Mouse (Mus musculus) left cerebral cortex, adult 8-10 months (tissue): ENCODE measurements around the gene Greb1. TPM values are rescaled to one million over a fixed set of nuclear protein-coding genes. Genes with fewer than 3 reads are reported as not detected.
"Not testable (repeated sequence)": the region's sequence is repeated elsewhere in the genome, so short reads cannot be mapped to it uniquely, and the experiment has no call there.

Source experiments
- DNase-seq, 2 experiments: peaks; one replicate each; pipeline ENCODE4 v3.0.0; 2022; ENCODE audit warnings: low spot score in 2 of 2
- total RNA-seq, 4 experiments: library from RNA; stranded (reverse); gene quantifications; 2 replicates each; pipeline ENCODE4 v1.2.4; 2022

The Greb1 gene
- total RNA-seq, 4 experiments from 2014 or later: 0.63 to 1.5 (median 1.2) TPM

DNA sequence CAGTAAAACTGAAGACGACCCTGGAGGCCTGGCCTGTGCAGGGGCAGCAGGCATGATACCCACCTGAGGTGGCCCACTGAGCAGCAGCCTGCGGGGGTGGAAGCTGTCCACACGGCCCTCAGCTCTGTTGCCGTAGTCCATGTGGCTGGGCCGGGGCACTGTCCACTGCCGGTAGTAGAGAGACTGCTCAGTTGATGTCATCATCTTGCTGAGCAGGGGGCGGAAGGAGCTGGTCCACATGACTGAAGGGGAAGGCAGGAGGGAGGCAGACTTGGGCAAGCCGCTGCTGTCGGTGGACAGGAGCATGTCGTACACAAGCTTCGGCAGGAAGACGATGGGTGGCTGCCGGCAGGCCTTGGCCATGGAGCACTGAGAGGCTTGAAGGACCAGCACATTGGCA, 104.5 kb downstream of the Greb1 start:
- DNase-seq: no peak

DNA sequence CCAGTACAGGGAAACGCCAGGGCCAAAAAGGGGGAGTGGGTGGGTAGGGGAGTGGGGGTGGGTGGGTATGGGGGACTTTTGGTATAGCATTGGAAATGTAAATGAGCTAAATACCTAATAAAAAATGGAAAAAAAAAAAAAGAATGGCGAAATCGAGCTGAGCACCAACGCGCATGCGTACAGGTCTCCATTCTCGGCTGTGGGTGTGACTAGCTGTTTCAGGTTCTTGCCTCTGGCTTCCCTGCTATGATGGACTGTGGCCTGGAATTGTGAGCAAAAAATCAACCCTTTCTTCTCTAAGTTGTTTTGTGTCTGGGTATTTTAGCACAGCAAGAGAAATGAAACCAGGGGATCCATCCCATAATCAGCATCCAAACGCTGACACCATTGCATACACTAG, 105.4 kb downstream of the Greb1 start:
- DNase-seq: not testable (repeated sequence)

DNA sequence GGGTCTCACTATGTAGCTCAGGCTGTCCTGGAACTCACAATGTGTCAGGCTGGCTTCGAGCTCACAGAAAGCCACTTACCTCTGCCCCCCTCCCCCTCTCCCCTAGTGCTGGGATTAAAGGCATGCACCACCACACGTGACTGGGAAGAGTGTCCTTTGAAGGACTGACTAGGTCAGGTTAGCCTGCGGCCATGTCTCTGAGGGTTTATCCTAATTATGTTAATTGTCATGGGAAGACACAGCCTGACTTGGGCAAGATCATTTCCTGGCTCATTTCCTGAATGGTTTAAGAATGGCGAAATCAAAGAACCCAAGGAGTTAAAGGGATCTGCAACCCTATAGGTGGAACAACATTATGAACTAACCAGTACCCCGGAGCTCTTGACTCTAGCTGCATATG, 105.9 kb downstream of the Greb1 start:
- DNase-seq: no peak

DNA sequence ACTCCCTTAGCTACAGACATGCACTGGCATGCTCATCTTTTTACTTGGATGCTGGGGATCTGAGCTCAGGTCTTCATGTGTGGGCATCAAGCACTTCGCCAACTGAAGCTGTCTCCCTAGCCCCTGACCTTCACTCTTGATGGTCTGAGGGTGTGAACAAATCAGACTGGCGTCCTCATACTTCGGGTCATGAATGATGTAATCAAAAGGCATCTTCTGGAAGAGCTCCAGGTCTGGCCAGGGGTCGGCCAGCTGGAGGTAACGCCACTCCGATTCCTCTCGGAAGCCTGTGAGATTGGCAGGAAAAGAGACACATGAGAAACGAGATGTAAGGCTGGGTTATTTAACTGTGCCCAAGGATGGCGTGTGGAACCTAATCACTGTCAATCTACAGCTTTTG, 110.1 kb downstream of the Greb1 start:
- DNase-seq: no peak

DNA sequence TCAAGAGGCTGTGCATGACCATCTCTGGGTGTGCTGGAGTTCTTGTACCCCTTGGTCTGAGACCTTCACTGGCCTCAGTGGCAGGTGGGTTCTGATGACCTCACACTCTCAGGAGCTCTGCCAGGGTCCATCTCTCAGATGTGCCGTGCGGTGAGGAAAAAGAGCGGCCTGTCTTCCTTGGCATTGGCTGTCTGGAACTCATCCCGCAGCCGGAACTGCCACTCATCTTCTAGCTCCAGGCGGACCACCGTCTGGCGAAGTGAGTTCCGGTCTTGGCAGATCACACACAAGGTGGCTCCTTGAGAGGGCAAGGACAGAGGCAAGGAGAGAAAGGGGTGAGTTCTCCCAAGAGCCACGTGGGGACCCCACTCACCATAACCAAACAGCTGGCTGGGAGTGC, 128.4 kb downstream of the Greb1 start:
- DNase-seq: no peak

DNA sequence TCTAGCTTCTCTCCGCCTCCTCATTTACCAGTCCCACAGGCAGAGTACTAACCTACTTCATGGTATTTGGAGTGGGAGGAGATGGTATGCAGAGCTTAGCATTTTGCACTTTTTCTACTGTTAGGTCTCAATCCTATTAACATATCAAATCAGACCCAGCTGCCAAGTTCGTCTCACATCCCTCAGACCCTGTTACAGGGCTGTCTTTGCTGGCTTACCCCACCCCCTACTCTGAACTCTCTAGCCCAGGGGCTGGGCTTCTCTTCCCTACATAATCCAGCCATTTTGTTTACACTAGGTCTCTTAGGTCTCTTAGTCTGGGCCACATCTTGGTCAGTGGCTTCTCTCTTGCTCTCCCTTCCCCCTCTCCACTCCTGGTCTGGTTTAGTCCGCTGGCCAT, 131.5 kb downstream of the Greb1 start:
- DNase-seq: no peak

DNA sequence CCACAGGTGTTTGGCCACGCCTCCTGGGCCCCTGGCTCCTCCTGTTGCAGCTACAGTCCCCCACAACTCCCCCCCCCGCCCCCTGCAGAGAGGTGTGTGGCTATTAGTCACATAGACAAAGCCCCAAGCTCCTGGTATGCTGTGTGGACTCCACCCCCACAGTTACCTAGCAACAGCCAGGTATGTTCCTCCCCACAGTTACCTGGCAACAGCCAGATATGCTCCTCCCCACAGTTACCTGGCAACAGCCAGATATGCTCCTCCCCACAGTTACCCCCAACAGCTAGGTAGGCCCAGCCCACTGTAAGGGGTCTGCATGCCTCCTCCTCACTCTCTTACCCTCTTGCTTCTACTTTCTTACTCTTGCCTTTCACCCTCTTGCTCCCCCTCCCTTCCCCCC, 135.7 kb downstream of the Greb1 start:
- DNase-seq: no peak

DNA sequence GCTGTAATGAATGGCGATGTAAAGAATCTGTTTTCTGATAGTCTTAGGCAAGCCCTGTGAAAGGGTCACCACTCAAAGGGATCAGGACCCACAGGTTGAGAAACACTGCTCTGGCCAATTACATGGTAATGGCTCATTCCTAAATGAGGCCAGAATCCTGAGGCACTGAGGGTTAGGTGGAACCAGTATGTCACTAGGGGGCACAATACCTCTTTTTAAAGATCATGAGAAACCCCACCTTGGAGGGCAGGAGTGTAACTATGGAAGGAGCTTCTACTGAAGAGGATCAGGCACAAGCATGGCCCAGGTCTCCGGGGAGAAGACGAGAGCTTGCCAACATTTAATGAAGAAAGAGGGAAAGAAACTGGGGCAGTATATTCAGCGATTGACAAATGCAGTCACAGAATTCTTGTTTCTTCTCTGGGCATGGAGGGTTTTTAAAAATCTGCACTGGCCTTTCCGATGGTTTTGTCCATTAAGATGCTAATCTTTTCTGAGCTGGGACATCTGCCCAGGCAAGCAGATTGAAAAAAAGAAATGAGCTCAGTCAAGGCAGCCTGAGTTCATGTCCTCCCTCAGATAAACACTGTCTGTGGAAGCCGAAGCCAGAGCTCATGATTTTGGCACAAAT, 137.6 kb downstream of the Greb1 start:
- peak in 1 of 2 experiments; percentile 55 for DNase-seq

DNA sequence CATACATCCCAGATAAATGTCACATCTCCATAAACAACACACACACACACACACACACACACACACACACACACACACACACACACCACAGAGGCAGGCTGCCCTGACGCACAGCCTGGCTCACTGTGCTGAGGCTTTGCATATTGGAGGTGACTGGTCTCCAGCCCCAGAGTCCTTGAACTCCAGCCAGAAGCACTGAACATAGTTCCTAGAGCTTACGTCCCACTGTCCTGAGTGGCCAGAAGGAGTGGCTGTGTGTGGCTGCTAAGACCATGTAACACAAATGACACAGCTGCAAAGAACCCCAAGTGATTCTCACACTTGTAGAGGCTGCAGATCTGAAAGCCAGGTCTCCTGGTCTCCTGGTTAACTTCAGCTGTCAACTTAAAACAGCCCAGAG, 138.8 kb downstream of the Greb1 start:
- no peak for DNase-seq

DNA sequence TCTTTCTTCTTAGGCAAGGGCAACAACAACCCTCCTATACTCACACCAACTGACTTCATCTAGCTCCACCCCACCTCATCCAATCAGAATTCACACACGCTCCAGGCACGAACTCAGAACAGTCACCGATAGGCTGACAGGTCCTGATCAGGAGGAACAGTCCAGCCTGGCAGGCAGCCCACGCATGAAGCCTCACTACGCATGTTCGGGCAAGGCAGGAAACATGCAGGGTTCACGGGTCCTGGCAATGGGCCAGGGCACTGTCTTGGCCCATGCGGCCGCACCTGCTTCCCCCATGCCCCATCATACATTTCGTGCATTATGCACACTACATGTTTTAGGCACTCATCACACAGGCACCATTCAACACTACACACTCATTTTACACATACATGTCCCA, 139.2 kb downstream of the Greb1 start:
- no peak for DNase-seq

DNA sequence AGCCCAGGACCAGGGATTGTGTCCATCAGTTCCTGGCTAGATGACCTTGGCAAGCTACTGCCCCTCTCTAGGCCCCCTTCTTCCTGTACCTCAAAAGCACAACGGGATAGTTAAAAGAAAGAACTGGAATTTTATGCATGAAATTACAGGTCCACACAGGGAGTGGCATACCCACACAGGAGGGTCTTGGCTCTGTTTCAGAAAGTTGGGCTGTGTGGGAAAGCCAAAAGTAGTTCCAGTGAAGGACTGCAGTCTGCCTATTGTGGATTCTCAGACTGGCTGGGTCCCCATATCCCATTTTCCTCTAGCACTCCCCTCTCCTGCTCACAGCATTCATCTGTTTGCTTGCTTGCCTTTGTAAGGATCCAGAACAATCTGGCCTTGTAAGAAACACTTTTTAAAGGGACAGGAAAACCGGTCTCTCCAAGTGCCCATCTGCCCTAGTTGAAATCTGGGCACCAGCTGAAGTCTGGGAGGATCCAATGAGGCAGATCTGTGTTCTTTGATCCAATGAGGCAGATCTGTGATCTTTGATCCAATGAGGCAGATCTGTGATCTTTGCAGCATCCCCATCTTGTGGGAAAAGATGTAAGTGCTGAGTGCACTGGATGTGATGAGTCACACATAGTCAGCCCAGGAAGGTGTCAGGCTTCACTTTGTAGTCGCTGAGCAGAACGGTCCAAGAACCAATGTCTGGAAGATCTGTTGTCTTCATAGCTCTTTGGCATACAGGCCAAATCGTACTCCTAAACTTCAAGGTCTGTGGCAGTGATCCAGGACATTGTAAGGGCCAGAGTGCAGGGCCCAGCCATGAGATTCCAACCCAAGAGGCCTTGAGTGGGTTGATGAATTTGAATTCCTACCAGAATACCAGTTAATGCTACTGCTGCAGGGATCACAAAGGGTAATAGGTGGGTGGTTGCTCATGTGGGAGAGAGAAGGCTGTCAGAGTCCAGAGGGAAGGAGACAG, 143.5 kb downstream of the Greb1 start:
- peak in 1 of 2 experiments; percentile 49 for DNase-seq

DNA sequence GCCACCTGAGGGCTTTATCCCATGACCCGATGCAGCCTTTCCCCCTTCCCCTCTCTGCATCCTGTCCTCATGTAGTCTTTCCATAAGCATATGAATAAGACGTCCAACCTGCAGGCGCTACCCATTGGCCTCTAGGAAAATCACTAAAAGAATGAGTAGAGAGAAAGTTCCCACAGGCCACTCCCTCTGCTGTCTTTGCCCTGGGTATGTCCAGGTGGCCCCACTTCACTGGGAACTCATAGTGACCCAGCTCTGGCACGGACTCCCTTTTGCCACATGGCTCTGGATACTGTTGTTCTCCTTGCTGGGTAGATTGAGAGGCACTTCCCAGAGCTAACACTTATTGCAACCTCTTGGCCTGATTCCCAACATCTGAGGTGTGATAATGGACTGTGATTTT, 145.1 kb downstream of the Greb1 start:
- no peak for DNase-seq

DNA sequence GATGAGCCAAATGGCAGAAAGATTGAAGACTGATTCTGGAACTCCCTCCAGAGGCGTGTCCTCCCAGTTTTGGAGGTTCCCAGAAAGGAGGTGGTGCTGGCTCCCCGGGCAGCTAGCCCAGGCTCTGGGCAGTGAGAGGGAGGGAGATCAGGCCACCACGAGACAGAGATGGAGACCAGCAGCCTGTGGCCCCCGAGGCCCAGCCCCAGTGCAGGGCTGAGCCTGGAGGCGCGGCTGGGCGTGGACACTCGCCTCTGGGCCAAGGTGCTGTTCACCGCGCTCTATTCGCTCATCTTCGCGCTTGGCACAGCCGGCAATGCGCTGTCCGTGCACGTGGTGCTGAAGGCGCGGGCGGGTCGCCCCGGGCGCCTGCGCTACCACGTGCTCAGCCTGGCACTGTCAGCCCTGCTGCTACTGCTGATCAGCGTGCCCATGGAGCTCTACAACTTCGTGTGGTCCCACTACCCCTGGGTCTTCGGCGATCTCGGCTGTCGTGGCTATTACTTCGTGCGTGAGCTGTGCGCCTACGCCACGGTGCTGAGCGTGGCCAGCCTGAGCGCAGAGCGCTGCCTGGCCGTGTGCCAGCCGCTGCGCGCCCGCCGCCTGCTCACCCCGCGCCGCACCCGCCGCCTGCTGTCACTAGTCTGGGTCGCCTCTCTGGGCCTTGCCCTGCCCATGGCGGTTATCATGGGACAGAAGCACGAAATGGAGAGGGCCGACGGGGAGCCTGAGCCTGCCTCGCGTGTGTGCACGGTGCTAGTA, 147.2 kb downstream of the Greb1 start, which contains the start of gene Ntsr2:
Gene Ntsr2 (plus strand): TSS at position 51 of the 762 bp plus-strand sequence.
- DNase-seq: peak; percentile 43 to 72

DNA sequence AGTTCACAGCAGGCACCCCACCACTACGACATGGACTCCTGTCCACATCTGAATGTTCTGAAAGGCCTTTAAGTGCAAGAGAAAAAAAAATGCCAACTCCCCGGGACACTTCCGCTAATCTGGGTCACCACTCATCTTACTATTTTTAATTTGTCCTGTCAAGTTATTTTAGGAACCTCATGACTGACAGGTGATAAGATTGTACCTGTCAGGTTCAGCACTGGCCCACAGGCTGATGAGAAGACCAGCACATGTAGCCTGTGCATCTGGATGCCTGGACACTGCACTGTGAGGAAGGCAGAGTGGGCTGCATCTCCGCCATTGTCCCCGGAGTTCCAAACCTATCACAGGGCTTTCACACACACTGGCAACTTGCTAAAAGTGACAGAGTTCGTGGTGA, 150.9 kb downstream of the Greb1 start:
- DNase-seq: no peak

DNA sequence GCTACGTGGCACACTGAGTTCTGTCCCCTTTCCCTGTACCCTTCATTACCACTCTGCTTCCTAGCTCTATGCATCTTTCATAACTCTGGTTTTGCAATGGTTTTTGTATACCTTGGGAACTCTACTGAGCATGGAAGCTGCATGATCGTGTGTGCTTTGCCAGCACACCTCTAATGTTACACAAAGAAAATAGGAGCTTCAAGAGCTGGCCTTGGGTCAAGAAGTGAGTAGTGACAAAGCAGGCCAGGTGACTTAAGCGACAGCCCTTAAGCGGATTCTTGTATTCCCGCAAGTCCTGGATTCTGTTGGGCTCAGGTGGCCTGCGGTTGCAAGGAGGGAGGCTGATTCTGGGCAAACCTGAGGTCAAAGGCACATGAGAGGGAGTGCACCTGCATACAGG, 152.4 kb downstream of the Greb1 start:
- DNase-seq: no peak

DNA sequence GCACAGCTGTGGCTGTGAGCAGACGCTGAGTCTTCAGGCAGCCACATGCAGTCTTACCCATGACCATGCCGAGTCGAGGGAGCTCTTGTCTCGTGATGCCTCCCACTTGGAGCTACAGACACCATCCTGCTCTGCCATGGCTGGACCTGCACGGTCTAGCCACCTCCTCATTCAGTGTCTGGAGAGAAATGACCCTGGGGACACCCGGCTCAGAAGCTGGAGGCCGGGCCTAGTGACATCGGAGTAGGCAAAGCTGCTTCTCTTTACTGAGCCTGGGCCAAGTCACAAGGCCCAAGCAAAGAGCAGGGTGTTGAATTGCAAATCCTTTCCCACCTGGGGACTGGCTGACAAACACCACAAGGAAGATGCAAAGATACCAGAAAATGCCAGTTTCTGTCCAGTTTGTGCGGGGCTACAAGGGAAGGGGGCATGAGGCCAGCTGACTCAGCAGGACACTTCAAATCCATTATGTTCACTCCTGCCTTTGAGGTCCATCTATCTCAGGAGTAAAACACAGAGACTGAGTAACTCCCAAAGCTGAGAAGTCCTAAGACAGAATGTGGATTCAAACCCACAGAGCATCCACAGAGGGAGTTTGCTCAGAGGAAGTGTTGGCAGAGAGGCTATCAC, 153.8 kb downstream of the Greb1 start:
- no peak for DNase-seq

DNA sequence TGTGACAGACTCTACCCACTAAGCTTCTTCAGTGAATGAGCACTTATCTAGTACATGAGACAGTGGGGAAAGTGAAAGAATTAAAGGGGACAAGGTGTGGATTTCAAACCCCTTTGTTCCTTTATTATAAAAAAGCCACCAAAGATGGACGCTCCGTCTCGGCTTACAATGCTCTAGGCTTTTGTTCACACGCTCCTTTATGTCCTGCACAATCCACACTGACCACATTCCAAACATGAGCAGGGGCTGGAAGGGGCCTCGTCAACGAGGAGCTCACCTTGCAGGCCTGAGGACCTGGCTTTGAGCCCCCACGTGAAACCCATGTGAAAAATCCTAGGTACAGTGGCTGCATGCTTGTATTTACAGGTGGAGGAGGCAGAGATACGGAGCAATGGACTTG, 156.0 kb downstream of the Greb1 start:
- no peak for DNase-seq

DNA sequence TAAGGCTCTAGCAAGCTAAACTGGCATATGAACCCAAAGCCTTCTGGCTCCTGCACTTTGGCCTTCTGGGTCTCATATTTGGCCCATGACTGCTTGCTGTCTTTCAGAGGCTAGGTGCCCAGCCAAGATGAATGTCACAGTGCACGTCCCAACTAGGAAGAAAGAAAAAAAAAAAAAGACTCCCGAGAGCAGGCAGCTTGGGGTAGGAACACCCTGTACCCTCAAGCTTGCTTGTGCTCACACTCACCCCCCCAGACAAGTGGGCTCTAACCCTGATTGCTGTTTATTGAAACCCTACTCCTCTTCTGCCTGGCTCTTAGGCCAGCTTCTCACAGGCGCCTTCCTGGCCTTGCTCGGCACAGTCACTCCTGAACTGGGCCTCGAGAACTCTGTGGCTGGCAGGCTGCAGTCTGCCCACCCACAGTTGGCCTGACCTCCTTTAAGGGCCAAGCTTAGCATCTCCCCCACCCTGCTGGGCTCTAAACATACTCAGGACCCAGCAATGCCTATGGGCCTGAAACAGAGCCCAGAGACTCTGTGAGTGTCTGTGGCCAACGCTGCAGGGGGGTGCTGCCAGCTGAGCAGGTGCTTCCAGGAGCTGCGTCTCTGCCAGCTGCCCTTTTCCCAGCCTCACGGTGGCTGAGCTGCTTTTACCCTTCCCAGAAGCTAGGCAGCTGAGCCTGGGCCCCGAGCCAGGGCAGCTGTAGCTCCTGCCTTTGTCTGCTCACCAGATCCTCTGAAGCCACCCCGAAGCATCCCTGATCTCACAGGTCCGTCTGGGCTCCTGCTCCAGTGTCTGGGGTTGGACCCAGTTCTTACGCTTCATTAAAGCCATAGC, 157.0 kb downstream of the Greb1 start:
- DNase-seq: peak in 1 of 2 experiments; percentile 47

DNA sequence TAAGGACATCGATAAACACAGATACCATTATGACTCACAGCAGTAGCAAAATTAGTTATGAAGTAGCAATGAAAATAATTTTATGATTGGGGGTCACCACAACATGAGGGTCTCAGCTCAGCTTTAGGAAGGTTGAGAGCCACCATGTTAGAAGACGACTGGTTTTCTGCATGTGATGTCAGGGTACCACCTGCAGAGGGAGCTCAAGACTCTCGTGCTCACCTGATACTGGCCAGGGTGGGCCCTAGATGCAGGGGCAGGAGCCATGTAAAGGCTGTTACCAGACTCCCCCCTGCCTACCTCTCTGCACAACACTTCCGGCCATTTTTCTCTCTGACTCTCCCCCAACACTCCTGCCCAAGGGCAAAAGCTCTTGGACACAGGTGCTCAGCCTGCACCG, 158.7 kb downstream of the Greb1 start:
- no peak for DNase-seq

DNA sequence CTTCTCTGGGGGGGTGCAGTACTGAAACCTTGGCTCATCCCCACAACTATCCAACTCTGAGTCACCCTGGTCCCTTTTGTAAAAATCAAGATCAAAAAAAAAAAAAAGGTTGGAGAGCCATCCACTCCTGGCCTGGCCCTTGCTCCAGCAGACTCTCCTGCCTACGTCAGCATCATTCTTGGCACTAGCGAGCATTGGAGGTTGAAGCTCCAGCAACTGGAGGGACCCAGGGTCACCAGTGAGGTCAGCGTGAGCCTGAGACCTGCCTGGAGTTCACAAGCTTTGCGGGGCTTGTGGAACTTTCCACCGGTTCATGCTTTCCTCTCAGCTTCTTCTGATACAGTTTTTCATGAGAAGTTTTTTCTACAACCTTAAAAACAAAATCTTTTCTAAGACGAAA, 160.6 kb downstream of the Greb1 start:
- DNase-seq: no peak
